Mouse (Mus musculus) thymus, adult 2 months (tissue): ENCODE results near the gene Fam118a. TPM values are rescaled to one million over a fixed set of nuclear protein-coding genes. Genes with fewer than 3 reads are reported as not detected.

ENCODE experiments used
- DNase-seq: peaks from one replicate; pipeline ENCODE4 v3.0.0; 2021
- H3K27ac ChIP-seq: fragments of 200-500 bp; 2 replicates; pipeline ENCODE4 v1.5.1; 2012; ENCODE audit warnings: low read length, control low read depth; ENCODE audit not compliant: control insufficient read depth, insufficient read depth
- H3K27me3 ChIP-seq: fragments of 200-500 bp; 2 replicates; pipeline ENCODE4 v1.6.1; 2012; ENCODE audit warnings: mild to moderate bottlenecking, low read length, moderate library complexity, mixed read lengths; ENCODE audit not compliant: control insufficient read depth, insufficient read depth
- H3K36me3 ChIP-seq: fragments of 200-500 bp; 2 replicates; pipeline ENCODE4 v1.6.1; 2012; ENCODE audit warnings: mild to moderate bottlenecking, low read length, moderate library complexity; ENCODE audit not compliant: control insufficient read depth, insufficient read depth
- H3K4me1 ChIP-seq: fragments of 200-500 bp; replicated peaks from 2 replicates; pipeline ENCODE4 v1.6.1; 2012; ENCODE audit warnings: low read length; ENCODE audit not compliant: control insufficient read depth, insufficient read depth
- H3K4me3 ChIP-seq: fragments of 200-500 bp; 2 replicates; pipeline ENCODE4 v1.5.1; 2012; ENCODE audit warnings: mild to moderate bottlenecking, low read length, control low read depth, moderate library complexity; ENCODE audit not compliant: control insufficient read depth, insufficient read depth
- CTCF ChIP-seq: fragments of 200-500 bp; IDR thresholded peaks from 2 replicates; pipeline ENCODE4 v1.5.1; 2012; ENCODE audit warnings: mild to moderate bottlenecking, control low read depth, low read length, moderate library complexity, borderline replicate concordance; ENCODE audit not compliant: control insufficient read depth, poor library complexity, insufficient read depth; ENCODE audit errors: extremely low read depth
- POLR2A ChIP-seq: fragments of 200-500 bp; IDR thresholded peaks from 2 replicates; pipeline ENCODE4 v1.6.1; 2012; ENCODE audit warnings: mild to moderate bottlenecking, low read length, control low read depth, moderate library complexity; ENCODE audit not compliant: control insufficient read depth, poor library complexity, insufficient read depth; ENCODE audit errors: extremely low read depth
- WGBS: fragments of 180-500 bp; shearing (Covaris S2); methylation state at CpG from one replicate; pipeline ENCODE4 v1.1.7; 2018; 5-methylcytosine and 5-hydroxymethylcytosine counted together
- polyA plus RNA-seq: library from polyadenylated mRNA; depleted of rRNA; stranded (reverse); fragments of >200 nt; gene quantifications from 2 replicates; pipeline ENCODE4 v1.2.3, GENCODE M21; 2012

Fam118a gene
- polyA plus RNA-seq, 1 experiment, result 6.8 TPM

GRCm38 (mm10) chr15:84995967-84996366 lies 32.8 kb upstream of the Fam118a start:
- TF ChIP-seq POLR2A, result no peak
- TF ChIP-seq CTCF, result no peak
- peak; percentile 57 for DNase-seq
- H3K4me3 ChIP-seq, result no peak overlapping the region
- 0% methylated on average over 1 of the region's 1 CpGs for WGBS
- H3K4me1 ChIP-seq, result no peaks in the 10 kb centered on the region
- H3K36me3 ChIP-seq, result no peaks in the 10 kb centered on the region
- H3K27ac ChIP-seq, result no peak overlapping the region
- no peaks in the 10 kb centered on the region for H3K27me3 ChIP-seq

GRCm38 (mm10) chr15:84997768-84998454 lies 30.8 kb upstream of the Fam118a start:
- Histone ChIP-seq H3K27ac (no peak overlapping the region), H3K4me3 (no peak overlapping the region), H3K4me1 (no peaks in the 10 kb centered on the region), H3K27me3 (no peaks in the 10 kb centered on the region), H3K36me3 (no peaks in the 10 kb centered on the region)
- TF ChIP-seq POLR2A (no peak), CTCF (no peak)
- DNase-seq, result no peak
- WGBS, result 86% methylated on average over 14 of the region's 14 CpGs

GRCm38 (mm10) chr15:84999911-85000310 lies 28.8 kb upstream of the Fam118a start:
- no peak for TF ChIP-seq POLR2A
- TF ChIP-seq CTCF, result no peak
- H3K27me3 ChIP-seq, result no peaks in the 10 kb centered on the region
- no peak overlapping the region for H3K27ac ChIP-seq
- WGBS, result 81% methylated on average over 7 of the region's 7 CpGs
- no peaks in the 10 kb centered on the region for H3K4me1 ChIP-seq
- H3K36me3 ChIP-seq, result no peaks in the 10 kb centered on the region
- DNase-seq, result no peak
- no peak overlapping the region for H3K4me3 ChIP-seq

- Histone ChIP-seq H3K27ac (no peak overlapping the region), H3K36me3 (no peaks in the 10 kb centered on the region), H3K27me3 (no peaks in the 10 kb centered on the region), H3K4me1 (no peaks in the 10 kb centered on the region), H3K4me3 (no peak overlapping the region)
- peak; percentile 84 for DNase-seq
- no peak for TF ChIP-seq POLR2A
- peak; percentile 97 for TF ChIP-seq CTCF
- 30% methylated on average over 29 of the region's 29 CpGs for WGBS
Observed at GRCm38 (mm10) chr15:85000984-85001982, 27.5 kb upstream of the Fam118a start.

GRCm38 (mm10) chr15:85009666-85010065 lies 19.1 kb upstream of the Fam118a start:
- WGBS, result 90% methylated on average over 8 of the region's 8 CpGs
- TF ChIP-seq POLR2A, result no peak
- no peak for TF ChIP-seq CTCF
- no peak for DNase-seq
- no peaks in the 10 kb centered on the region for H3K27me3 ChIP-seq
- no peak overlapping the region for H3K27ac ChIP-seq
- H3K4me3 ChIP-seq, result no peak overlapping the region
- H3K36me3 ChIP-seq, result no peaks in the 10 kb centered on the region
- no peaks in the 10 kb centered on the region for H3K4me1 ChIP-seq

GRCm38 (mm10) chr15:85011895-85012661 lies 16.7 kb upstream of the Fam118a start:
- Histone ChIP-seq H3K27ac (no peak overlapping the region), H3K4me3 (no peak overlapping the region), H3K4me1 (no peaks in the 10 kb centered on the region), H3K27me3 (no peaks in the 10 kb centered on the region), H3K36me3 (no peaks in the 10 kb centered on the region)
- TF ChIP-seq CTCF, result no peak
- TF ChIP-seq POLR2A, result no peak
- 65% methylated on average over 19 of the region's 19 CpGs for WGBS
- no peak for DNase-seq
